Mouse (Mus musculus): ENCODE results near the gene Foxp1. TPM values are rescaled to one million over a fixed set of nuclear protein-coding genes. Genes with fewer than 3 reads are reported as not detected.

Foxp1 gene
- total and polyA plus RNA-seq, 3 experiments = 16.1 to 42.0 TPM; not detected in 1

GRCm38 (mm10) chr6:98947486-98948152, 574.9 kb downstream of the Foxp1 start:
- peaks cover 2 to 3% of the 10 kb centered on the region in 2 experiments for H3K36me3 ChIP-seq (ENCODE audit: control insufficient read depth in 1 of 2, insufficient read depth in 2 of 2, low read length in 2 of 2)
- no peak overlapping the region for H3K9ac ChIP-seq (ENCODE audit: control insufficient read depth, low read depth, low read length, poor library complexity, severe bottlenecking)

GRCm38 (mm10) chr6:98946731-98947130, 575.8 kb downstream of the Foxp1 start:
- Histone ChIP-seq H3K27ac (ENCODE audit: control insufficient read depth, low read depth, low read length) (no peak overlapping the region), H3K79me2 (ENCODE audit: control insufficient read depth, insufficient read depth, low read length, poor library complexity) (no peaks in the 10 kb centered on the region), H3K4me1 (ENCODE audit: control insufficient read depth in 1 of 2, insufficient read depth in 2 of 2, low read length in 2 of 2) (no peaks in the 10 kb centered on the region), H3K4me3 (ENCODE audit: control insufficient read depth in 1 of 2, insufficient read depth in 1 of 2, low read depth in 2 of 2, low read length in 2 of 2) (no peak overlapping the region), H3K9ac (ENCODE audit: control insufficient read depth, low read depth, low read length, poor library complexity, severe bottlenecking) (no peak overlapping the region), H3K27me3 (ENCODE audit: control insufficient read depth in 1 of 2, insufficient read depth in 2 of 2, low read length in 2 of 2) (no peaks in the 10 kb centered on the region), H3K9me3 (replicated peaks; ENCODE audit: insufficient read depth, low read length) (no peaks in the 10 kb centered on the region), H3K36me3 (ENCODE audit: control insufficient read depth in 1 of 2, insufficient read depth in 2 of 2, low read length in 2 of 2) (peaks cover 2 to 3% of the 10 kb centered on the region in 2 experiments; a peak in 3 of 4 replicates)
- TF ChIP-seq MXI1 (IDR thresholded peaks at IDR 0.05; ENCODE audit: low read depth, low read length) (no peak), USF1 (IDR thresholded peaks at IDR 0.05; ENCODE audit: low read depth, low read length) (no peak)
- DNase-seq (ENCODE audit: low read depth, low spot score) = no peak

More at GRCm38 (mm10) chr6:98947486-98948152, 574.9 kb downstream of the Foxp1 start:
- Histone ChIP-seq H3K4me3 (ENCODE audit: control insufficient read depth in 1 of 2, insufficient read depth in 1 of 2, low read depth in 2 of 2, low read length in 2 of 2) (no peak overlapping the region), H3K27ac (ENCODE audit: control insufficient read depth, low read depth, low read length) (no peak overlapping the region), H3K79me2 (ENCODE audit: control insufficient read depth, insufficient read depth, low read length, poor library complexity) (no peaks in the 10 kb centered on the region), H3K27me3 (ENCODE audit: control insufficient read depth in 1 of 2, insufficient read depth in 2 of 2, low read length in 2 of 2) (no peaks in the 10 kb centered on the region), H3K4me1 (ENCODE audit: control insufficient read depth in 1 of 2, insufficient read depth in 2 of 2, low read length in 2 of 2) (no peaks in the 10 kb centered on the region), H3K9me3 (replicated peaks; ENCODE audit: insufficient read depth, low read length) (no peaks in the 10 kb centered on the region)
- DNase-seq (ENCODE audit: low read depth, low spot score) = no peak
- TF ChIP-seq NRF1 (IDR thresholded peaks at IDR 0.05; ENCODE audit: insufficient read depth, low read depth, low read length, poor library complexity, severe bottlenecking) = no peak
- TF ChIP-seq KAT2A (conservative IDR thresholded peaks at IDR 0.05; ENCODE audit: low read depth, low read length) = no peak
- TF ChIP-seq SIN3A (IDR thresholded peaks at IDR 0.05; ENCODE audit: low read length) = no peak

- no peak overlapping the region for H3K4me3 ChIP-seq (ENCODE audit: control insufficient read depth in 1 of 2, insufficient read depth in 1 of 2, low read depth in 2 of 2, low read length in 2 of 2)
- H3K9me3 ChIP-seq (replicated peaks; ENCODE audit: insufficient read depth, low read length) = no peaks in the 10 kb centered on the region
- no peak overlapping the region for H3K27ac ChIP-seq (ENCODE audit: control insufficient read depth, low read depth, low read length)
- DNase-seq (ENCODE audit: low read depth, low spot score) = no peak
- H3K36me3 ChIP-seq (ENCODE audit: control insufficient read depth in 1 of 2, insufficient read depth in 2 of 2, low read length in 2 of 2) = peaks cover 2 to 3% of the 10 kb centered on the region in 2 experiments; a peak in 3 of 4 replicates
- H3K79me2 ChIP-seq (ENCODE audit: control insufficient read depth, insufficient read depth, low read length, poor library complexity) = no peaks in the 10 kb centered on the region
- H3K27me3 ChIP-seq (ENCODE audit: control insufficient read depth in 1 of 2, insufficient read depth in 2 of 2, low read length in 2 of 2) = no peaks in the 10 kb centered on the region
- no peak for TF ChIP-seq MAZ (IDR thresholded peaks at IDR 0.05; ENCODE audit: low read depth, low read length)
- no peak for TF ChIP-seq ZMIZ1 (IDR thresholded peaks at IDR 0.05; ENCODE audit: low read depth, low read length)
- TF ChIP-seq CHD2 (IDR thresholded peaks at IDR 0.05; ENCODE audit: low read length) = no peak
- no peak for TF ChIP-seq TBP (IDR thresholded peaks at IDR 0.05; ENCODE audit: low read depth, low read length)
- TF ChIP-seq USF1 (IDR thresholded peaks at IDR 0.05; ENCODE audit: low read depth, low read length) = no peak
- TF ChIP-seq POLR2AphosphoS2 (IDR thresholded peaks at IDR 0.05; ENCODE audit: low read length) = no peak
- TF ChIP-seq SIN3A (IDR thresholded peaks at IDR 0.05; ENCODE audit: low read length) = no peak
- TF ChIP-seq RCOR1 (IDR thresholded peaks at IDR 0.05; ENCODE audit: low read depth, low read length) = no peak
- TF ChIP-seq SMC3 (IDR thresholded peaks at IDR 0.05; ENCODE audit: low read depth, low read length) = no peak
- no peak overlapping the region for H3K9ac ChIP-seq (ENCODE audit: control insufficient read depth, low read depth, low read length, poor library complexity, severe bottlenecking)
- H3K4me1 ChIP-seq (ENCODE audit: control insufficient read depth in 1 of 2, insufficient read depth in 2 of 2, low read length in 2 of 2) = no peaks in the 10 kb centered on the region
Observed at GRCm38 (mm10) chr6:98945496-98946412, 576.8 kb downstream of the Foxp1 start.

Measured in MEL (cell line).